Mouse (Mus musculus) hindbrain, postnatal 0 days (tissue): ENCODE measurements around the gene Cep55. TPM values are rescaled to one million over a fixed set of nuclear protein-coding genes. Genes with fewer than 3 reads are reported as not detected.

Experiments used
- ATAC-seq: fragments of 200-750 bp; cut with Nextera tagmentation; 2 replicates; pipeline ENCODE4 v1.8.0; 2017; ENCODE audit warnings: mild to moderate bottlenecking, moderate TSS enrichment, moderate library complexity
- DNase-seq: peaks from one replicate; pipeline ENCODE4 v3.0.0-alpha.2; 2015; ENCODE audit warnings: low spot score
- H3K27ac ChIP-seq: fragments of 300-500 bp; sonication (generic); 2 replicates; pipeline ENCODE4 v1.5.1; 2014; ENCODE audit warnings: mild to moderate bottlenecking
- H3K27me3 ChIP-seq: fragments of 300-500 bp; sonication (generic); 2 replicates; pipeline ENCODE4 v1.6.1; 2014; ENCODE audit warnings: low read length, mixed read lengths; ENCODE audit not compliant: insufficient read depth
- H3K36me3 ChIP-seq: fragments of 300-500 bp; sonication (generic); 2 replicates; pipeline ENCODE4 v1.6.1; 2014; ENCODE audit warnings: low read length, mixed read lengths; ENCODE audit not compliant: insufficient read depth
- H3K4me1 ChIP-seq: fragments of 300-500 bp; sonication (generic); 2 replicates; pipeline ENCODE4 v1.6.1; 2014; ENCODE audit warnings: antibody characterized with exemption, low read length, mixed read lengths; ENCODE audit not compliant: insufficient read depth
- H3K4me2 ChIP-seq: fragments of 300-500 bp; sonication (generic); 2 replicates; pipeline ENCODE4 v1.6.1; 2014; ENCODE audit warnings: low read depth, mild to moderate bottlenecking, low read length, moderate library complexity, mixed read lengths
- H3K4me3 ChIP-seq: fragments of 300-500 bp; sonication (generic); 2 replicates; pipeline ENCODE4 v1.5.1; 2014; ENCODE audit warnings: low read length
- H3K9ac ChIP-seq: fragments of 300-500 bp; sonication (generic); replicated peaks from 2 replicates; pipeline ENCODE4 v1.6.1; 2014; ENCODE audit warnings: mild to moderate bottlenecking, low read length, moderate library complexity, mixed read lengths
- H3K9me3 ChIP-seq: fragments of 300-500 bp; sonication (generic); 2 replicates; pipeline ENCODE4 v1.6.1; 2016; ENCODE audit warnings: low read length, mixed read lengths
- CTCF ChIP-seq: IDR thresholded peaks from 2 replicates; pipeline ENCODE4 v1.5.1; 2016; ENCODE audit warnings: antibody characterized with exemption, control low read depth, low read depth
- WGBS: fragments of 180-500 bp; shearing (Covaris S2); extraction: QIAGEN DNeasy Blood & Tissue Kit; methylation state at CpG from one replicate; pipeline ENCODE4 v1.1.7; 2014; 5-methylcytosine and 5-hydroxymethylcytosine counted together
- polyA plus RNA-seq: library from polyadenylated mRNA; unstranded; fragments of >200 nt; fragmentation: Nextera tagmentation; extraction: Ambion mirVana; gene quantifications from 2 replicates; pipeline ENCODE4 v1.2.1, GENCODE M21; 2015
- total RNA-seq: library from RNA; depleted of rRNA; stranded (reverse); fragments of >200 nt; gene quantifications from 2 replicates; pipeline ENCODE4 v1.2.3, GENCODE M21; 2014; rRNA removed

Gene Cep55
- total and polyA plus RNA-seq, 2 experiments from 2014 or later = 2.5 to 6.6 TPM

DNA sequence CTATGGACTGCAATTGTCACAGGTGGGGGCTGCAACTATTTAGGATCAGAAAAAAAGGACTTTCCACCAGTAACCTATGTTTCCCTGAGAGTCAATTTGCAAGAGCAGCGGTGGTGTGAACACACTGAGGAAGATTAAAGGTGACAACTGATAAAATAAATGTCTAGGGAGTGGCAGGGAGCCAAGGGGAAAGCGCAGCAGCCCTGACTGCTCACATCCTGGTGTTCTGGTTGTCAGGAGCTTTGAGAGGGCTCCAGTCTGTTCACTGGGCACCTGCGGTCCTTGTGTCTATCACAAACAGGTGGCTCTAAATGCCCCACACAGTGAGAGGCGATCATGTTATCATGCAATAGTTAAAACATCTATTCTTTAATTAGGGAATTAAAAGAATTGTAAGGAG lies 57.8 kb downstream of the Cep55 start:
- DNase-seq (no peak), ATAC-seq (no peak)
- Histone ChIP-seq H3K27ac (no peak overlapping the region), H3K27me3 (no peaks in the 10 kb centered on the region), H3K9me3 (no peaks in the 10 kb centered on the region), H3K4me1 (no peaks in the 10 kb centered on the region), H3K36me3 (no peaks in the 10 kb centered on the region), H3K4me2 (no peak overlapping the region), H3K4me3 (no peak overlapping the region), H3K9ac (no peak overlapping the region)
- no peak for TF ChIP-seq CTCF
- 51% methylated on average over 4 of the region's 4 CpGs for WGBS

DNA sequence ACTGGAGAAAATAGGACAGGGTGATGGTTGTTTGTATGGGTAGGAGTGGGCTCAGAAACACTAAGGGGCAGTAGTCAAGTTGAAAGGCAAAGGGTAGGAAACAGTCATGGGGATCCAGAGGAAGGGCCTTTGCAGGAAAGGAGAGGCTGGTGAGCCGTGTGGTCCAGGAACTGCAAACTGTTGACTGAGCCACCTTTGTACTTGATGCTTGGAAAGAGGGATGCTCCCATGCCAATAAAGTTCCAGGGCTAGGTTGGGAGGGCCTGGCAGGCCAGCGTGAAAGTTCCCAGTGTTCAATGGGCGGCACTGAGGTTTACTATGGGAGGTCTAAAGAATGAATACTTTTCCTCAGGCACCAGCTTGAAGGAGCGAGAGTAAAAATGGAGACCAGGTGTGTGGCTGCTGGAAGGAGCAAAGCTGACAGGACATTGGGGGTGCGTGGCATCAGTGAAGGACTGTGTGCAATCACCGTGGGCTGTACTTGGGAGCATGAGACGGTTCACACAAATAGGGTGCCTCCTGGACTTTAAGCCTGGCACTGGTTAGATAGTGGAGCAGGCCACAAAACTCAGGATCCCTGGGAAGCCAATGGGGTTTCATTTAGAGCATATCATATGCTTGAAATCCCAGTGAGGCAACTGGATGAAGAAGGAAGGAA lies 60.2 kb downstream of the Cep55 start:
- H3K4me2 ChIP-seq = no peak overlapping the region
- no peaks in the 10 kb centered on the region for H3K27me3 ChIP-seq
- H3K27ac ChIP-seq = no peak overlapping the region
- WGBS = 91% methylated on average over 7 of the region's 7 CpGs
- no peak overlapping the region for H3K4me3 ChIP-seq
- no peaks in the 10 kb centered on the region for H3K9me3 ChIP-seq
- ATAC-seq = no peak
- no peak overlapping the region for H3K9ac ChIP-seq
- H3K4me1 ChIP-seq = no peaks in the 10 kb centered on the region
- H3K36me3 ChIP-seq = no peaks in the 10 kb centered on the region
- DNase-seq = no peak
- no peak for TF ChIP-seq CTCF

DNA sequence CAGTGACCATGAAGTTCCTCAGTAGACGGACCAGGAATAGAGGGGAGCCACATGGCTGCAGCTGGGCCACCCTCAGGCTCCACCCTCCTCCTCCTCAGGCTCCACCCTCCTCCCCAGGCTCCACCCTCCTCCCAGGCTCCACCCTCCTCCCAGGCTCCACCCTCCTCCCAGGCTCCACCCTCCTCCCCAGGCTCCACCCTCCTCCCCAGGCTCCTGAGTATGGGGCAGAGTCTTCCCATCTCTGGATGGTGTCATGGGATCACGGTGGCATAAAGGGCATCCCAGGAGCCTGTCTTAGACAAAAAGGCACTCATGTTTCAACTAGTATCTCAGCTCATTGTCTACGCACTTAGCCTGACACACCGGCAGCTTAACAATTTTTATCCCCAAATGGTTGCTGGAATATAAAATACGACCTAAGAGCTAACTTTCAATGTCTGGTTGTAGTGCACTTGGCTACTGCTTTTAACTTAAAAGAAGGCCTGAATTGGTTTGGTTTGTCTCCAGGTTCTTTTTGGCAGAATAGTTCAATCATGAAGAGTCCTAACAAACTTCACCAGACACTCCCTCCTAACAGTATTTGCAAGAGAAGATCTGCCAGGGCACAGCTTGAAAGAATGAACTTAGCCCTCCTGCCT lies 65.4 kb downstream of the Cep55 start:
- H3K4me3 ChIP-seq = no peak overlapping the region
- H3K27me3 ChIP-seq = 0 out of 2 replicates have a peak, but pooled peaks cover 3% of the 10 kb centered on the region
- no peak for ATAC-seq
- no peak overlapping the region for H3K9ac ChIP-seq
- DNase-seq = no peak
- H3K27ac ChIP-seq = no peak overlapping the region
- no peak for TF ChIP-seq CTCF
- no peaks in the 10 kb centered on the region for H3K9me3 ChIP-seq
- H3K4me1 ChIP-seq = no peaks in the 10 kb centered on the region
- 81% methylated on average over 5 of the region's 5 CpGs for WGBS
- no peaks in the 10 kb centered on the region for H3K36me3 ChIP-seq
- no peak overlapping the region for H3K4me2 ChIP-seq

DNA sequence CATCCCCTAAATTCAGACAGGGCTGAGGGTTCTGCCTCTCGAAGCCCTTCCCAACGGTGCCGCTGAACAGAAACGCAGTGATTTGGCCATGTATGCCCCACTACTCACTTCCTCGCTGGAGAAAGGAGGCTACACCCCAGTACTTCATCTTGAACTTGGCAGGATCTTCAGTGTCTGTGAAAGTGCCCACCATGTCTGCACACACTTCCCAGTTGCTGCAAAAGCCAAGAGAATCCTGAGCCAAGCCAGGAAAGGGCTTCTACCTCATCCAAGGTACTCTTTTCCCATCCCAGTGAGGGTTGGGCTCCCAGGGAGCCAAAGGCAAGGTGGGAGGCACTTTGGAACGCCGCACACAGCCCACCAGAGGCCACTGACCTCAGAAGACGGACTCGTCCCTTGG lies 69.1 kb downstream of the Cep55 start:
- no peaks in the 10 kb centered on the region for H3K36me3 ChIP-seq
- H3K27ac ChIP-seq = no peak overlapping the region
- 0 out of 2 replicates have a peak, but pooled peaks cover 3% of the 10 kb centered on the region for H3K27me3 ChIP-seq
- WGBS = 26% methylated on average over 9 of the region's 9 CpGs
- DNase-seq = no peak
- H3K9me3 ChIP-seq = no peaks in the 10 kb centered on the region
- no peaks in the 10 kb centered on the region for H3K4me1 ChIP-seq
- TF ChIP-seq CTCF = no peak
- H3K4me3 ChIP-seq = peak overlapping the region; percentile 59
- no peak overlapping the region for H3K9ac ChIP-seq
- no peak for ATAC-seq
- peak overlapping the region; percentile 84 for H3K4me2 ChIP-seq

Other genes with a start within 250 kb of the Cep55 start
- gene Myof, start 11.4 kb upstream of the Cep55 start, total RNA-seq = 3.7 and 4.2 TPM in 2 replicates
- gene Myof, start 11.4 kb upstream of the Cep55 start, polyA plus RNA-seq = 1.4 and 2.6 TPM in 2 replicates
- 0.11 TPM in 1 of 2 replicates, not detected in the other for gene Ffar4, start 42.1 kb downstream of the Cep55 start, total RNA-seq
- gene Ffar4, start 42.1 kb downstream of the Cep55 start, polyA plus RNA-seq = 0.24 and 0.29 TPM in 2 replicates
- 2.0 and 5.1 TPM in 2 replicates for gene Rbp4, start 70.3 kb downstream of the Cep55 start, total RNA-seq
- 20.3 and 21.3 TPM in 2 replicates for gene Rbp4, start 70.3 kb downstream of the Cep55 start, polyA plus RNA-seq
- gene Pde6c, start 77.8 kb downstream of the Cep55 start, total RNA-seq = not detected in 2 replicates
- gene Pde6c, start 77.8 kb downstream of the Cep55 start, polyA plus RNA-seq = 0.46 and 0.48 TPM in 2 replicates
- gene Fra10ac1, start 169.1 kb downstream of the Cep55 start, total RNA-seq = 2.7 and 3.4 TPM in 2 replicates
- gene Fra10ac1, start 169.1 kb downstream of the Cep55 start, polyA plus RNA-seq = 30.9 and 32.3 TPM in 2 replicates
- 15.5 and 16.5 TPM in 2 replicates for gene Lgi1, start 209.5 kb downstream of the Cep55 start, total RNA-seq
- gene Lgi1, start 209.5 kb downstream of the Cep55 start, polyA plus RNA-seq = 20.3 and 20.6 TPM in 2 replicates